Mouse (Mus musculus) gastrocnemius, postnatal 4 days (tissue): ENCODE results near the gene Phactr2. TPM values are rescaled to one million over a fixed set of nuclear protein-coding genes. Genes with fewer than 3 reads are reported as not detected.

Experiments
- DNase-seq, 2 experiments: peaks; one replicate each; pipeline ENCODE4 v3.0.0; 2021 to 2022; ENCODE audit warnings: low spot score in 2 of 2, mixed read lengths in 2 of 2
- total RNA-seq, 2 experiments: library from RNA; stranded (reverse); gene quantifications; 2 replicates each; pipeline ENCODE4 v1.2.3; 2021

Phactr2 gene
- total RNA-seq, 2 experiments from 2014 or later: 75.0 to 78.7 TPM

GRCm38 (mm10) chr10:13335347-13335746 lies 138.9 kb downstream of the Phactr2 start:
- no peak for DNase-seq

DNA sequence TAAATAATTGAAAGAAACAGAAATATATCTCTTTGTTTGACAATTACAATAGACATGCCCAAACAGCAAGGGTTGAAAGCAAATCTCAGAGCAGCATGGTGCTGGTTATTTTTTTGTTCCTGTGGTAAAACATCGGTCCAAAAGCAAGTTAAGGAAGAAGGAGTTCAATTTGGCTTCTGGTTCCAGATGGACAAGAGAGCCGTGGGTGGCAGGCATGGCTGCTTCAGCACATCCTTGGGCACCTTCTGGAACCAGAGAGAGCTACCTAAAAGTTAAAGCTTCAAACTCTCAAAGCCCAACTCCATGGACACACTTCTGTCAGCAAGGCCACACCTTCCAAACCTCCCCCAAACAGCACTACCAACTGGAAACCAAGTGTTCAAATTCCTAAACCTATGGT lies 140.4 kb downstream of the Phactr2 start:
- no peak for DNase-seq

GRCm38 (mm10) chr10:13332985-13333384 lies 141.2 kb downstream of the Phactr2 start:
- no peak for DNase-seq

GRCm38 (mm10) chr10:13331405-13332032 lies 142.7 kb downstream of the Phactr2 start:
- no peak for DNase-seq

- no peak for DNase-seq
Observed at GRCm38 (mm10) chr10:13328602-13329001, 145.6 kb downstream of the Phactr2 start.

- peak in 1 of 2 experiments; percentile 30 for DNase-seq
Observed at GRCm38 (mm10) chr10:13326149-13326873, 147.9 kb downstream of the Phactr2 start.

GRCm38 (mm10) chr10:13323806-13324411 lies 150.3 kb downstream of the Phactr2 start:
- peak; percentile 49 to 73 for DNase-seq

- DNase-seq: no peak
Observed at GRCm38 (mm10) chr10:13323139-13323805, 150.9 kb downstream of the Phactr2 start.

- no peak for DNase-seq
Observed at GRCm38 (mm10) chr10:13314999-13315398, 159.2 kb downstream of the Phactr2 start.

DNA sequence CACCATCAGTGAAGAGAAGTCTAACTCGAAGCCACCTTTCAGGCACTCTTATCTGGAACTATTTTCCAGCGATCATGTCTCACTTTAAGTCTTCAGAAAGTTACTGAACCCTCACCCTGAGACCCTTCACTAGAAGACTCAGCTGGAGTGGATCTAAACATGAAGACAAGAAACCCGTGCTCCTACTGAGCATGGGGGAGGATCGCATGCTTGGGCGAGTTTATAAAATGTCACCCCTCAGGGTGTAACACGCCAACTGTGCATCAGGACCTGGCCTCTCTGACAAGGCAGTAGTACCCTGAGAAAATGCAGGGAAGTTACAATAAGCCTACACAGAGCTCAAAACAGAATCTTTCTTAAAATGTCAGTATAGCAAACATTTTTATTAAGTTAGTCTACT lies 161.6 kb downstream of the Phactr2 start:
- no peak for DNase-seq

DNA sequence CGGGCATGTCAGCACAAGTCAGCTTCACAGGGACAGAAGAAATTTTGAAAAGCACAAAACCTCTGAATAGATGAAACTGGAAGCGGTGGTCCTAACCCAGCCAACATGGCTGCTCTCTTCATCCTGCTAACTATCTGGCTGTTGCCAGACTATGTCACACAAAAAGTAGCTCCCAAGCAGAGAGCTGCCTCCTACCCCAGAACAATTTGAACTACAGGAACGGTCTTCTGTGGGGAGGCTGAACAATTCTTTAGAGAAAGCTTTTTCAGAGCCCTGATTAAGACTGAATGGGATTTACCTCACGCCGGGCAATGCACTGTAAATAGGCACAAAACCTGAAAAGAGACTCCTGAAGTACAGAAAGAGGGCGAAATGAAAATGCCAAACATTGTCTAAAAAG lies 162.6 kb downstream of the Phactr2 start:
- no peak for DNase-seq

GRCm38 (mm10) chr10:13310075-13310474 lies 164.1 kb downstream of the Phactr2 start:
- DNase-seq: no peak

DNA sequence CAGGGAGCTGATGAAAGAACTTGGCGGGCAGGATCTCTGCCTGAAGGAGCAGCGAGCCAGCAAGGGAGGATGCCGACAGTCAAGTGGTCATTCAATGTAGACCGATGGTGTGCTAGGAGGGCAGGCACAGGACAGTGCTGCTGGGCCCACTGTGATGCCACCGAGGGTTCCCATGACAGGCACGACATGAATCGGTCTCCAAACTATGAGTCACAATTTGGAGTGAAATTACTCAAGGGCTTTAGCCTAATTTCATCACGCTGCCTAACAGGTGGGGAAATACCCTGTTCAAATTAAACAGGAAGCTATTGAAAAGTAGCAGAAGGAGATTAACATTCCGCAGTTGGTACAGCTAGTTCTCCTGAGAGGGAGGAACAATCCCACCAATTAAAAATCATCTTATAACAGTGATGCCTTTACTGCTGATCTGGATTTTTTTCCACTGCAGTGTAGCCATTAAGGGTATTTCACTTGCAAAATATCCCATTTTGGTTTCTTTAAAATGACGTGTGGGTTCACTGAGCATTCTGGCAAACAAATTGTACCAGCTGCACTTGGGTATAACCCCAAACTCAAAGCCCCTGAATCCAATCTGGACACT lies 169.5 kb downstream of the Phactr2 start:
- DNase-seq: no peak

- DNase-seq: peak in 1 of 2 experiments; percentile 49
Observed at GRCm38 (mm10) chr10:13303271-13304265, 170.6 kb downstream of the Phactr2 start.

DNA sequence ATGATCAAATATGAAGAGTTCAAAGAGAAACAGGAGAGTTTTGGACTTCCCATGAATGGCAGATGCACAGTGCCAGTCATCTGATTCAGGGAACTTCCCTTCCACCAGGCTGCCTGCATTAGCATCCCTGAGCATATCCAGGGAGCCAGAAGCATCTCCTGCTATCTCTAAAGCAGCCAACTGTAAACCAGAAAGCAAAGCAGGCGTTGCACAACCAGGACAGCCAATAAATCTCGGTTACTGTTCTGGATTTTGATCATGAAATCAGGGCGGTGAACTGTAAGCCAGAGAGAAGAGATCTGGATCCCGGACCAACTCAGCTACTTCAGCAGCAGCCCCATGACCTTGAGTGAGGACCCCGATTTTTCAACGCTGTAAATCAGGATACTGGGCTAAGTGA lies 173.6 kb downstream of the Phactr2 start:
- no peak for DNase-seq

GRCm38 (mm10) chr10:13300196-13300595 lies 174.0 kb downstream of the Phactr2 start:
- no peak for DNase-seq

- DNase-seq: no peak
Observed at GRCm38 (mm10) chr10:13294886-13295285, 179.3 kb downstream of the Phactr2 start.

- DNase-seq: no peak
Observed at GRCm38 (mm10) chr10:13292026-13292425, 182.2 kb downstream of the Phactr2 start.

DNA sequence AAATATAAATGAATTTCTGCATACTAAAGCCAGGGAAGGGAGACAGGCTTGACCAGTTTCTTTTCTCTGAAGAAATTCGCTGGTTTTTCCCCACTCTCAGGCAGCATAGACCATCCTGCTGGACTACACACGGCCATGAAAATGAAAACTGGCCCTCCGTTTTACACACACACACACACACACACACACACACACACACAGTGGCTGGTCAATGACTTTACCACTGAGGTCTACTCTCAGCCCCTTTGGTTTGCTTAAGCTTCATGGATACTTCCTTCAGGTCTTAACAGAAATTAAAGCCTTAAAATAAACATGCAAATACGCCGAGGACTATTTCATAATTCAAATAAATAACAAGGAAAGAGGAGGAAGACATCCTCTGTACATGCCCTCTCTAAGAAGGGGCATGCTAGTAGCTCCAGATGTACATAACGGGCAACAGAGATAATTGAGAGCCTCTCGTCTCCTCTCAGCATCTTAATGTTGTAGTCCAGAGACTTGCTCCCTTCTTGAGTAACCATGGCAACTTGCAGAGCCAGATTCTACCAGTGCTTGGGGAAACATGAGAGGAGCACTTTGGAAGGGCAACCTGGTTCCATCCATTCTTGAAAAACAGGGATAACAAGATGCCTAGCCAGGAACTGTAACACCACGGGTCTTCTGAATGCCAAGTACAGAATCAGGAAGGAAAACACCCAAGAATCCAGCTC lies 184.8 kb downstream of the Phactr2 start:
- DNase-seq: no peak

DNA sequence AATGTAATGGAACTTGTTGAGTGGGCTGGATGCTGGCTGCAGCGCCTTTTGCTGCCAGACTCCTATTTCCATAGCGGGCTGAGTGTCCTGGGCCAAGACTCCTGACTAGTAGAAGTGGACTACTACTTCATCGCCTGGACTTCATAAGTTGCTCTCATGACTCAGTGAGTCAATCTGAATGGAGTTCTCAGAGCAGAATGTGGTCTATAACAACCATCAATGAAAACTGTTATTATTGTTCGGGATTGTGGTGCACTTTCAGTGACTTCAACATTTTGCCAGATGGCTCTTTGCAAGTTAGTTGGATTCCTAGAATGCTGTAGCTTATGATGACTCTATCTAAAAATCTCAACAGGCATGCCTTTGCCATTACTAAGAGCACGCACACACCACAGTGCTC lies 185.9 kb downstream of the Phactr2 start:
- DNase-seq: no peak
